Mouse (Mus musculus) ES-Bruce4 (cell line): ENCODE measurements at regions not wholly inside any gene's neighbourhood (a gene's known extent, or its start where the extent isn't known, plus 50 kb on each side); places are given as distances from the start of the nearest gene placed in this dataset.

Source experiments
- CTCF ChIP-seq: IDR thresholded peaks from one replicate; pipeline ENCODE4 v1.8.1; 2011; ENCODE audit warnings: low read depth, low read length
- EP300 ChIP-seq: IDR thresholded peaks from 2 replicates; pipeline ENCODE4 v1.6.1; 2011; ENCODE audit warnings: low read depth, low read length; ENCODE audit not compliant: insufficient read depth
- POLR2A ChIP-seq: IDR thresholded peaks from one replicate; pipeline ENCODE4 v1.8.1; 2011; ENCODE audit warnings: low read length; ENCODE audit not compliant: insufficient read depth

DNA sequence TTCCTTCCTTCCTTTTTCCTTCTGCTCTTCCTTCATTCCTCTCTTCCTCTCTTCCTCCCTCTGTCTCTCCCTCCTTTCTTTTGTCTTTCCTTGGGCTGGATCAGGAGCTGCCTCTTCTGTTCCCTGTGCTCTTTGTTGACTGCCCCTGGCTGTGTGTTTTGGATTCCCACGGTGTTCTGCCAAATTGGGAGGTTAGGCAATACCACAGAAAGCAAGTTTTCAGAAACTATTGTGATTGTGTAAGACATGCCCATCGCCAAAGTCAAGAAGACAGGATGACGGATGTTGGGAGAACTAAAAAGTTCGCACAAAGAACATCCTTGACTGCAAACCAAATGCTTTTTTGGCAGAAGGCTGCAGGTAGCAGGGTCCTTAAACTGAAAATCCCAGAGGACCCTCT is 165.6 kb upstream of the Atp5g3 start:
- TF ChIP-seq CTCF (no peak), EP300 (no peak), POLR2A (no peak)
